Mouse (Mus musculus) midbrain, embryonic 10.5 days (tissue): ENCODE results near the gene Cachd1. TPM values are rescaled to one million over a fixed set of nuclear protein-coding genes. Genes with fewer than 3 reads are reported as not detected.
A peak's percentile ranks its signal among the peaks of the same experiment; 100 is the strongest.

Source experiments
- DNase-seq: peaks from one replicate; pipeline ENCODE4 v3.0.0-alpha.2; 2017; ENCODE audit warnings: low spot score
- H3K27ac ChIP-seq: fragments of 300-500 bp; sonication (generic); replicated peaks from 2 replicates; pipeline ENCODE4 v1.5.1; 2016; ENCODE audit warnings: mild to moderate bottlenecking
- H3K27me3 ChIP-seq: fragments of 300-500 bp; sonication (generic); 2 replicates; pipeline ENCODE4 v1.6.1; 2016; ENCODE audit warnings: low read depth, mild to moderate bottlenecking; ENCODE audit not compliant: poor library complexity, severe bottlenecking
- H3K36me3 ChIP-seq: fragments of 300-500 bp; sonication (generic); 2 replicates; pipeline ENCODE4 v1.6.1; 2016; ENCODE audit warnings: mild to moderate bottlenecking, moderate library complexity
- H3K4me1 ChIP-seq: fragments of 300-500 bp; sonication (generic); 2 replicates; pipeline ENCODE4 v1.6.1; 2016
- H3K4me3 ChIP-seq: fragments of 300-500 bp; sonication (generic); 2 replicates; pipeline ENCODE4 v1.5.1; 2016; ENCODE audit warnings: mild to moderate bottlenecking, moderate library complexity
- H3K9me3 ChIP-seq: fragments of 300-500 bp; sonication (generic); replicated peaks from 2 replicates; pipeline ENCODE4 v1.6.1; 2016; ENCODE audit warnings: mild to moderate bottlenecking
- WGBS: fragments of 180-500 bp; shearing (Covaris S2); methylation state at CpG from one replicate; pipeline ENCODE4 v1.1.7; 2016; 5-methylcytosine and 5-hydroxymethylcytosine counted together
- polyA plus RNA-seq: library from polyadenylated mRNA; unstranded; fragments of >200 nt; fragmentation: Nextera tagmentation; extraction: Ambion mirVana; gene quantifications from 2 replicates; pipeline ENCODE4 v1.2.1, GENCODE M21; 2016

Cachd1 gene
- polyA plus RNA-seq, 1 experiment from 2014 or later: 34.8 TPM

DNA sequence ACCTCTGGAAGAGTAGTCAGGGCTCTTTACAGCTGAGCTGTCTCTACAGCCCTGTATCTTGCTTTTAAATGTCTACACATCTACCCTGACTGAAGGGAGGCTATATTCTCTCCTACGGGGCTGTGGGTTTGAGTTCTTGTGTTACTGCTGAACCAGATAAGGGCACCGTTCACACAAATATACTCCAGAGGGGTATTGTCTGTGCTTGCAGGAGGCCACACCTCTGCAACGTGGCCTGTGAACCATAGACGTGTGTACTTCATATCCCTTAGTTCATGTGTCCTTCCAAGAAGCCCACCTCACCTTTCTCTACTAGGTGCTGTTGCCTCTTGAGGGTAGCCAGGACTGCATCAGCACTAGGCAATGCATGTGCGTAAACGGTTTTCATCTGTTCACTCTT is 215.6 kb downstream of the Cachd1 start:
- no peak overlapping the region; the same call in 1 of the 2 replicates for H3K27ac ChIP-seq
- no peaks in the 10 kb centered on the region for H3K27me3 ChIP-seq
- WGBS: 91% methylated on average over 6 of the region's 6 CpGs
- H3K36me3 ChIP-seq: peaks cover 99% of the 10 kb centered on the region
- DNase-seq: no peak
- no peak overlapping the region for H3K4me3 ChIP-seq
- peaks cover 73% of the 10 kb centered on the region for H3K4me1 ChIP-seq
- no peaks in the 10 kb centered on the region for H3K9me3 ChIP-seq

DNA sequence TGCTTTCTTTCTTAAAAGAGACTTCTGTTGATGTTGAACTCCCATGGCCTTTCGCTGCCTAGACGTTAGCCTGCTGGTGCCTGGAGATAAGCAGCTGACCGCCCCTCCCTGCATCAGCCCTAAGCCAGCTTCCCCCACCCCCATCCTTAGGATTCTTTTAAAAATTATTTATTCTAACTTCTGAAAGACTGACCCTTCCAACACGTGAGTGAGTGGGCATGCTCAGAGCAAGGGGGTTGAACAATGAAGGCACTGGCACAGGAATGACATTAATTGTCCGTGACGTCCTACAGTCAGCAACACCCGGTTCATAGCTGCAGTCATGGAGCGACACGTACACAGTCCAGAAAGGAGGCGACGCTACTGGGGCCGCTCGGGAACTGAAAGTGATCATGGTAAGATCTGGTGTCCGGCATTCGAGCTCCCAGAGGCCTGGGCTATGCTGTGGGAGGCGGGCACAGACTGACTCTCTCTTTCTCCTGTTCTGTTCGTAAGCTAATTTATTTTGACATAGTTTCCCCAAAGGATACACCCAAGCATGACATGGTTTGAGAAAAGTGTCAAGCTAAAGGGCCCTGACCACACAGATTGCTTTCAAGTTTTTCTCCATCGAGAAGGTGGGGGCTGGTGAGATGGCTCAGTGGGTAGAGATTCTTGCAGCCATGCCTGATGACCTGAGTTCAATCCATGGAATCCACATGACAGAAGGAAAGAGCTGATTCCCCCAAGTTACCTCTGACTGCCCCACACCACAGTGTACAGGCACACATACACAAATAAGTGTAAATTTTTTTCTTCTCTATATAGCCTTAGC is 218.2 kb downstream of the Cachd1 start:
- WGBS: 75% methylated on average over 18 of the region's 18 CpGs
- H3K27me3 ChIP-seq: no peaks in the 10 kb centered on the region
- H3K4me3 ChIP-seq: no peak overlapping the region
- peaks cover 67% of the 10 kb centered on the region for H3K4me1 ChIP-seq
- no peak for DNase-seq
- peaks cover 92% of the 10 kb centered on the region for H3K36me3 ChIP-seq
- H3K9me3 ChIP-seq: no peaks in the 10 kb centered on the region
- H3K27ac ChIP-seq: 0 out of 2 replicates have a peak overlapping the region, but pooled peaks have one; percentile 38

DNA sequence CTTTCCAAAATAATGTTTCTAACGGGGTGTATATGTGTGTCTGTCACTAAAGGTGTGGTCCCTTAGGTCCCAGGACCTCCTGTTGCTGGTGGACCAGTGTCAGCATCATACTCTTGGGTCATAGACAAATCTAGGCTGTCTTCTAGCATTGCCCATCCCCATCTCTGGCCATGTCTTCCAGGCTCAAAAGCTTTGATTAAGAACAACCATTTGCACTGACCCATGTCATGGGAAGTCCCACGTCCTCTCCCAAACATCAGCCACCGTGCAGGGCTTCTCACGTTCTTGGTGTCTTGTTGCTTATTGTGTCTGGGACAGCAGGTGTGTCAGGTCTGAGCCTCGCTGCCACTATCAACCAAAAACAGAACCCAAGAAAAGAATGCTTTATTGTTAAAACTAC is 219.1 kb downstream of the Cachd1 start:
- peaks cover 92% of the 10 kb centered on the region for H3K36me3 ChIP-seq
- H3K4me1 ChIP-seq: peaks cover 58% of the 10 kb centered on the region
- H3K27me3 ChIP-seq: no peaks in the 10 kb centered on the region
- WGBS: 84% methylated on average over 5 of the region's 5 CpGs
- H3K27ac ChIP-seq: no peak overlapping the region
- H3K4me3 ChIP-seq: no peak overlapping the region
- H3K9me3 ChIP-seq: no peaks in the 10 kb centered on the region
- DNase-seq: no peak

DNA sequence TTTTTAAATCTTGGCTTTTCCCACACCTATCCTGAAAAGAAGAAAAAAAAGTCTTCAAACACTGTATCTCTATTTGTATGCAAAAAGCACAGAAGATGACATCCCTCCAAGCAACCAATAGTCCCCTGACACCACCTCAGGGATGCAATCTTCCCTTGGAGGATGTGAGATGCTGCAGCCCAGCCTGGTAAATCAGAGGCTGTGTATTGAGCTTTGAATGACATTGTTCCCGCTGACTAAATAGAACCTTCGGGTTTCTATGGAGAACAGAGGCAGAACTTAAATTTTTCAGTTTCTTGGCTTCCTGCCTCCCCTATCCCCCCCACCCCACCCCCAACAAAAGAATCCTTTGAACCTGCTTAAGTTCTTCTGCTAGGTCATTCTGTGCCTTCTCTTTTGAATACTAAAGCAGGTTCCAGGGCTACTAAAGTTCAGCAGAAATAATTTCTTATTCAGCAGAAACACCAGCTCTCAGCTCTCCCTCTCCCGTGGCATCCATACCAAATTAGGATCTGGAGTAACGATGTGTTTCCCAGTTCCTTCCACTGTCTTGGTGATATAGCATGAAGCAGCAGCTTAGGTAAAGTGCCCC is 219.7 kb downstream of the Cachd1 start:
- H3K36me3 ChIP-seq: peaks cover 92% of the 10 kb centered on the region
- H3K27me3 ChIP-seq: no peaks in the 10 kb centered on the region
- H3K9me3 ChIP-seq: no peaks in the 10 kb centered on the region
- H3K27ac ChIP-seq: no peak overlapping the region
- 70% methylated on average over 4 of the region's 4 CpGs for WGBS
- DNase-seq: no peak
- H3K4me3 ChIP-seq: no peak overlapping the region
- peaks cover 52% of the 10 kb centered on the region for H3K4me1 ChIP-seq

DNA sequence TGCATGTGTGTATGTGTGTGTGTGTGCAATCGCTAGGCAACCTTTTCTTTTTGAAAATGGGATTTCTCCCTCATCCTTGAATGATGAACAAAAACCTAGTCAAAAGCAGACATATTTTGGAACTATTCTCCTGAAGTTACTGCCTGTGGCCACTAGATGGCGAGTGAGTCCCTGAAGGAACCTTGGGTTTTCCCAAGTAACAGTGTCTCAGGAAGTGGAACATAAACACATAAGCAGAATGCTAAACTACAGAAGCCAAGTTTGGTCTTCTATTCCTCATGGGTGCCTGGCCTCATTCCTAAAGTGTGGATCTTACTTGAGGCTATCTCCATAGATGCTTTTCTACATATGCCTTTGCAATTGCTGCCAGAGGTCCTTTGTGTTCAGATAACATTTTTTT is 221.7 kb downstream of the Cachd1 start:
- 31% methylated on average over 2 of the region's 2 CpGs for WGBS
- peaks cover 34% of the 10 kb centered on the region for H3K4me1 ChIP-seq
- DNase-seq: peak; percentile 37
- H3K27ac ChIP-seq: no peak overlapping the region
- peaks cover 92% of the 10 kb centered on the region for H3K36me3 ChIP-seq
- no peaks in the 10 kb centered on the region for H3K9me3 ChIP-seq
- no peak overlapping the region for H3K4me3 ChIP-seq
- no peaks in the 10 kb centered on the region for H3K27me3 ChIP-seq

DNA sequence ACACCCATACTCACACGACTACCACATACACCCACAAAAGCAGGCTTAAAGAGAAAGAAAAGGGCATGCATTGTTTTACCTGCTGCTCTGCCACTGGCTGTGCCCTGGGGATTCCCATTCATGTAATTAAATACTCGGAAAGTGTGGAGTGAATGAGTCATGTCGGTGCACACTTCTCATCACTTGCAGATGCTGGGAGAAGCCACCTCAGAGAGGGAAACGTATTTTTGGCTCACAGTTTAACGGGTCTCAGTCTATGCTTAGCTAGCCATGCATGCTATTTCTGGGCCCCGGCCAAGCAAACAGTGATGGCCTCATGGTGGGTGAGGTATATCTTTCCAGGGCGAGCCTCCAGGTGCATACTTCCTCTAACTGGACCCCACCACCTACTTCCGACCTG is 222.4 kb downstream of the Cachd1 start:
- H3K4me1 ChIP-seq: peaks cover 30% of the 10 kb centered on the region
- peaks cover 94% of the 10 kb centered on the region for H3K36me3 ChIP-seq
- no peaks in the 10 kb centered on the region for H3K27me3 ChIP-seq
- DNase-seq: no peak
- 89% methylated on average over 8 of the region's 8 CpGs for WGBS
- H3K27ac ChIP-seq: peak overlapping the region; percentile 61; the same call in 1 of the 2 replicates
- H3K9me3 ChIP-seq: no peaks in the 10 kb centered on the region
- H3K4me3 ChIP-seq: no peak overlapping the region

DNA sequence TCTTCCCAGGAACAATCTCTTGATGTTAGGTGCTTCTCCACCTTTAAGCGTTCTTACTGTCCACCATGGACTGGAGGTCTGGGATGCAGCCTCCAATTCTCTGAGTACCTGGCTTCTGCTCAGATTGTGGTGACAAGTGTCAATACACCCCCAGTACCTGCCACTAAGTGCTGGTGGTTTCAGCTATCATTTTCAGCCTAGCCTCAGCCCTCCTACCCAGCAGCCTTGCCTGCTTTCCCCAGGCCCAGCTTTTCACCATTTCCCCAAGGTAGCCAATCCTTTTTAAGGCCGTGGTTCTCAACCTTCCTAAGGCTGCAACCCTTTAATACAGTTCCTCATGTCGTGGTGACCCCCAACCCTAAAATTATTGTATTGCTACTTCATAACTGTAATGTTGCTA is 224.1 kb downstream of the Cachd1 start:
- H3K36me3 ChIP-seq: peaks cover 94% of the 10 kb centered on the region
- H3K4me1 ChIP-seq: peaks cover 16% of the 10 kb centered on the region
- H3K27ac ChIP-seq: no peak overlapping the region
- no peak for DNase-seq
- H3K4me3 ChIP-seq: no peak overlapping the region
- no peaks in the 10 kb centered on the region for H3K27me3 ChIP-seq
- no peaks in the 10 kb centered on the region for H3K9me3 ChIP-seq
- WGBS: 96% methylated on average over 3 of the region's 3 CpGs

DNA sequence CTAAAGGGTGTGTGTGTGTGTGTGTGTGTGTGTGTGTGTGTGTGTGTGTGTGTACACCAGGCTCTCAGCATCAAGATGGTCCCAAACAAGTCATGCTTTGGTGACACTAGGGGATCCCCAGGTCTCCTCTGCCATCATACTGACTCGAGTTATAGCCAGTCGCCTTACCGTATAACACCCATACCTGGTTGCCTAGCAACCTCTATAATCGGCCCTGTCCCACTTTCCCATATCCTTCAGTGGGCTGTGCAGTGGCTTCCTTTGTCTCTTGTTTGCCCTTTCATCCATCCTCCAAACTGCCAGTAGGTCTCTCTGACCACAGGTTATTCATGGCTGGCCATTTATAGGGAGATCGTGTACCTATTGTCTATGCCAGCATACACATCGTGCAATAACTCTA is 224.6 kb downstream of the Cachd1 start:
- H3K36me3 ChIP-seq: peaks cover 94% of the 10 kb centered on the region
- 91% methylated on average over 6 of the region's 6 CpGs for WGBS
- no peaks in the 10 kb centered on the region for H3K27me3 ChIP-seq
- H3K9me3 ChIP-seq: no peaks in the 10 kb centered on the region
- H3K27ac ChIP-seq: no peak overlapping the region; the same call in 1 of the 2 replicates
- H3K4me3 ChIP-seq: no peak overlapping the region
- no peak for DNase-seq
- peaks cover 11% of the 10 kb centered on the region for H3K4me1 ChIP-seq

DNA sequence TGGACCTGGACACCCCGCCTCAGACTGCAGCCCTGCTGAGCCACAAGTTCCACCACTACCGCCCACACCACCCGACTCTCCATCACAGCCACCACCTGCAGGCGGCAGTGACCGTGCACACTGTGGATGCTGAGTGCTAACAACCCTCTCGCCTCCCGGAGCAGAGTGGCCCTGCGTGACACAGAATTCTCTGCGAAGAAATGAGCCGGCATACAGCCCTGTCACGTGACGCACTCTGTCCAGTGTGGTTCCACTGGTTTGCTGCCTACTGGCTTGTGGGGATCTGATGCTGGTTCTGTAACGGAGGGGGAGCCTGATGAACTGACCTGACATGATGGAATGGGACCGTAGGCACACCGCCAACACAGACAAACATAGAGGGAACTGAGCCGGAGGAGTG is 226.5 kb downstream of the Cachd1 start:
- WGBS: 95% methylated on average over 16 of the region's 16 CpGs
- no peak for DNase-seq
- H3K36me3 ChIP-seq: peaks cover 91% of the 10 kb centered on the region

DNA sequence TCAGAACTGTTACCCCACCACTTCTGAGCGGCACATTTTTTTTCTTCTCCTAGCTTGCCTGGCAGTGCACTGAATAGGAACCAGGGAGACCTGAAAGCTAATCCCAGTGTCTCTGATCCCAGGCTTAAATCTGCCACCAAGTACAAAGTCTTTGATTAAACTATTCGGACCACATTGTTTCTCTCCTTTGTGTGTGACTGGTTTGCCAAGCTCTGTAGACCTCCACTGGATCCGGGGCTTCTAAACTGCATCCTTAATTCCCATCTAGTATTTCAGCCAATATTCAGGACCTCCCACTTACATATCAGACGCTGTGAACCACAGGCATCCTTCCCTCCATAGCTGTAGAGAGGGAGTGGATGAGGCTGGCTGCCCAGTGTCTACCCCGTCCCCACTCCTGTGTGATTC is 231.9 kb downstream of the Cachd1 start:
- peak overlapping the region; percentile 66 for H3K27ac ChIP-seq
- WGBS: 27% methylated on average over 5 of the region's 5 CpGs
- peaks cover 46% of the 10 kb centered on the region for H3K36me3 ChIP-seq
- H3K27me3 ChIP-seq: no peaks in the 10 kb centered on the region
- peaks cover 5% of the 10 kb centered on the region; the same call in 1 of the 2 replicates for H3K9me3 ChIP-seq
- no peak overlapping the region for H3K4me3 ChIP-seq
- H3K4me1 ChIP-seq: peaks cover 28% of the 10 kb centered on the region
- peak; percentile 52 for DNase-seq

More for the DNA sequence above, 226.5 kb downstream of the Cachd1 start:
- Histone ChIP-seq H3K27ac (no peak overlapping the region), H3K9me3 (no peaks in the 10 kb centered on the region), H3K4me3 (no peak overlapping the region), H3K27me3 (no peaks in the 10 kb centered on the region), H3K4me1 (peaks cover 20% of the 10 kb centered on the region)

DNA sequence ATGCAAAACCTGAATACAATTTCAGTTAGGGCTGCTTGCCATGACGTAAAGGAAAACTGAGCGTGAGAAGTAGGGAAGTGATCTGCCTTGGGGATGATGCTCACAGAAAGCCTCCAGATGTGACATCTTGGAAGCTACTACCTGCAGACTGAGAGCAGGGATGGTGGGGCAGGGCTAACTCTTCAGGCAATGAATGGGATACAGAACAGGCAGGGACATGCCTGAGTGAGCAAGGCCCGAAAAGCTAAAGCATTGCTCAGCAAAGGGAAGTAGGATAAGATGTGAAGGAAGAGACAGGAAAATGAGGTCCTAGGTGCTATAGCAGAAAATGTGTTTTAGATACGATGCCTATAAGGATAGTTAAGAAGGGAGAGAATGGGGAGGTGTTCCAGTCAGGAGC is 232.6 kb downstream of the Cachd1 start:
- Histone ChIP-seq H3K27me3 (no peaks in the 10 kb centered on the region), H3K9me3 (peaks cover 5% of the 10 kb centered on the region; the same call in 1 of the 2 replicates), H3K4me3 (no peak overlapping the region), H3K27ac (peak overlapping the region; percentile 66), H3K36me3 (peaks cover 39% of the 10 kb centered on the region), H3K4me1 (peaks cover 28% of the 10 kb centered on the region)
- no peak for DNase-seq
- WGBS: 67% methylated on average over 4 of the region's 4 CpGs

DNA sequence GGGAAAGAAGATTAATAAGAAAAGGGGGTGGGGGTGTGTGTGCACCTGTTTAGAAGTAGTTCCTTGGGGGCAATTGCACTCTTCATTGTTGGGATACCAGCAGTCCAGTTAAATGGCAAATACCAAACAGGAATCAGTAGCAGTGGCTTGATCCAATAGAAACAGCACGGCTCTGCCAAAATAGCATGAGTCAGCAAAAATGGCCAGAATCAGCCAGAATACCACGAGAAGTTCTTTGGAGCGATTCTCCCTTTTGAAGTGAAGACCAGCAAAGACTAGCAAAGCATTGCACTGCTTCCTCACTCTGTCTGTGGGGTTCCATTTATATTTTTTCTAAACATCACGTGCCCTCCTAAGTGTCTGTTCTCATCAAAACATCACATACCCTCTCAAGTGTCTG is 241.3 kb downstream of the Cachd1 start:
- no peak for DNase-seq
- no peak overlapping the region for H3K4me3 ChIP-seq
- H3K9me3 ChIP-seq: peaks cover 27% of the 10 kb centered on the region
- H3K27me3 ChIP-seq: no peaks in the 10 kb centered on the region
- H3K36me3 ChIP-seq: peaks cover 2% of the 10 kb centered on the region; the same call in 1 of the 2 replicates
- H3K4me1 ChIP-seq: no peaks in the 10 kb centered on the region
- H3K27ac ChIP-seq: no peak overlapping the region
- 89% methylated on average over 4 of the region's 4 CpGs for WGBS

DNA sequence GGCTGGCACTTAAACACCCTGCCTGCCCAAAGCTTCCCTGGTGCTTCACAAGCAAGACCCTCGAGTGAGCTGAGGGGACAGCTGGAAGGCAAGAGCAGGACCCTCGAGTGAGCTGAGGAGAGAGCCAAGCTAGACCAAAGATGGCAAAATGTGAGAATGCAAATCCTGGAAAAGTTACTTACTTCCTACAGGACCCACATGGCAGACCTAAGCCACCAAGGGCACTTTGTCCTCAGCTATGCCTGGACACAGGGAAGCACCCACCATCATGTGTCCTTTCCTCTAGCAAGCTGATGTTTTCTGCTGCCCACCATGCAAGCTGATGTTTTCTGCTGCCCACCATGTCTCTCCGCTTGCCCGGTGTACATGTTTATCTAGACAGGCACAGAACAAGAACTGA is 244.1 kb downstream of the Cachd1 start, which contains the start of gene Gm10577:
Gene Gm10577, minus strand, starts transcription at position 101 of the 400 bp plus-strand sequence.
- DNase-seq: no peak
- WGBS: 83% methylated on average over 4 of the region's 4 CpGs
- peaks cover 27% of the 10 kb centered on the region for H3K9me3 ChIP-seq

More for the DNA sequence above, 244.1 kb downstream of the Cachd1 start, which contains the start of gene Gm10577:
- Histone ChIP-seq H3K36me3 (peaks cover 6% of the 10 kb centered on the region; the same call in 1 of the 2 replicates), H3K4me3 (no peak within 1 kb of the TSS), H3K27me3 (no peaks in the 10 kb centered on the region), H3K27ac (no peak within 1 kb of the TSS), H3K4me1 (no peaks in the 10 kb centered on the region)
